Mouse (Mus musculus) olfactory bulb, adult 2 months (tissue): Measurements from ENCODE around the gene Olfr1048.

Experiments used
- CTCF ChIP-seq: fragments of 200-500 bp; IDR thresholded peaks from 2 replicates; pipeline ENCODE4 v1.5.1; 2012; ENCODE audit warnings: low read depth, mild to moderate bottlenecking, low read length, moderate library complexity; ENCODE audit not compliant: insufficient read depth
- POLR2A ChIP-seq: fragments of 200-500 bp; IDR thresholded peaks from 2 replicates; pipeline ENCODE4 v1.6.1; 2012; ENCODE audit warnings: mild to moderate bottlenecking, low read depth, low read length, moderate library complexity; ENCODE audit not compliant: insufficient read depth

DNA sequence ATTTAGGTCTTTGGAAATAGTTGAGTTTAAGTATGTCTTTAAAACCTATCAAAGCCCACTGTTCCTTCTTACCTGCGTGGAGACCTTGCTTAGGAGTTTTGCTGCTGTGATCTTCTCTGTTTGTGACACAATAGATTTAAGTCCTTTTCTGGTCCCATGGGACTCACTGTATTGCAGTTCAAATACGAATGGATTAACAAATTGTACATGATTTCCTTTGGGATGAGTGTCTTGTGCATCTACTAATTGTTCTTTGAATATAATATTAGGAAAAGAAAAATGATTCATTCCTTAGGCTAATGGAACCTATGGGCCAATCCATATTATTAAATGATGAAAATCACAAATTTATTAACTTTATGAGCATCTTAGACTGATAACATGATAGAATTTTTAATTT, 20.9 kb downstream of the Olfr1048 start, which contains the start of gene Olfr1046:
- no peak for TF ChIP-seq CTCF
- TF ChIP-seq POLR2A, result no peak
